Mouse (Mus musculus): ENCODE results near the gene Actn3.

- TF ChIP-seq CTCF (IDR thresholded peaks at IDR 0.05; ENCODE audit: extremely low read depth, insufficient read length, insufficient replicate concordance, low read depth, low read length) (no peak), POLR2A (IDR thresholded peaks at IDR 0.05; ENCODE audit: low read depth, low read length) (peak; percentile 77; the same call in 1 of the 2 replicates)
These were observed 38.6 kb downstream of the Actn3 start, which contains the start of the genes Ccs and Ccdc87 for GRCm38 (mm10) chr19:4839149-4839548.
